Mouse (Mus musculus) embryonic fibroblast, embryonic 13.5 days (primary cell): Measurements from ENCODE around the gene Gna11.

Experiments used
- CTCF ChIP-seq: IDR thresholded peaks from 2 replicates; pipeline ENCODE4 v1.5.1; 2011; ENCODE audit warnings: mild to moderate bottlenecking, control low read depth, low read length, moderate library complexity, borderline replicate concordance; ENCODE audit not compliant: insufficient read depth
- POLR2A ChIP-seq: IDR thresholded peaks from 2 replicates; pipeline ENCODE4 v1.6.1; 2011; ENCODE audit warnings: low read depth, mild to moderate bottlenecking, control low read depth, low read length, moderate library complexity

- TF ChIP-seq POLR2A: no peak
- TF ChIP-seq CTCF: no peak
Observed at GRCm38 (mm10) chr10:81486496-81486895, 58.5 kb downstream of the Gna11 start.
